Comparison of ENCODE assay signal across 10 mouse cellular contexts in genomic region chr2:72493039-72493438, GRCm38 (mm10). TPM values are rescaled to one million over a fixed set of nuclear protein-coding genes. Genes with fewer than 3 reads are reported as not detected.
DNase-seq lines count a peak whose midpoint lies in the region; ATAC-seq and TF ChIP-seq lines count a peak whose summit lies in the region.
"Had no signal": no experiment of that assay in that cellular context is flagged by ENCODE, and none has a peak within 500 bp of the region (broad histone marks: within the 10 kb centered on the region; RNA-seq: fewer than 3 reads in every experiment).

No protein-coding gene starts in this region.

- H3K4me2 ChIP-seq in heart, embryonic 11.5 days, result peak overlapping the region; percentile 39
- peak overlapping the region; percentile 17 for H3K4me2 ChIP-seq in midbrain, embryonic 16.5 days (ENCODE audit: low read length)
- H3K4me2 ChIP-seq in midbrain, embryonic 14.5 days (ENCODE audit: low read length), result no peak overlapping the region
- peak overlapping the region; percentile 45 for H3K4me2 ChIP-seq in intestine, postnatal 0 days (replicated peaks; ENCODE audit: low read depth)

- no peak for DNase-seq in heart, postnatal 25 days (ENCODE audit: low spot score)
- no peak for DNase-seq in midbrain, embryonic 14.5 days
- no peak for DNase-seq in urinary bladder, postnatal 10 days (ENCODE audit: low spot score)
- DNase-seq in B cell, adult 2 months, result no peak
- DNase-seq: cerebellum, adult 11 months; gastrocnemius, adult 2 months had no signal

- no peaks in the 10 kb centered on the region for H3K9me3 ChIP-seq in heart, embryonic 11.5 days (replicated peaks; ENCODE audit: control insufficient read depth, low read length)
- no peaks in the 10 kb centered on the region for H3K9me3 ChIP-seq in midbrain, embryonic 16.5 days (replicated peaks; ENCODE audit: control insufficient read depth, low read length, poor library complexity, severe bottlenecking)
- H3K9me3 ChIP-seq in midbrain, embryonic 14.5 days (ENCODE audit: control insufficient read depth, low read length), result no peaks in the 10 kb centered on the region
- H3K9me3 ChIP-seq in intestine, postnatal 0 days (ENCODE audit: control insufficient read depth), result no peaks in the 10 kb centered on the region

- no peaks in the 10 kb centered on the region for H3K4me1 ChIP-seq in heart, embryonic 11.5 days (ENCODE audit: control insufficient read depth, insufficient read depth, low read length)
- no peaks in the 10 kb centered on the region for H3K4me1 ChIP-seq in midbrain, embryonic 16.5 days (ENCODE audit: control insufficient read depth, insufficient read depth, low read length)
- no peaks in the 10 kb centered on the region for H3K4me1 ChIP-seq in midbrain, embryonic 14.5 days (ENCODE audit: control insufficient read depth, insufficient read depth, low read length)
- no peaks in the 10 kb centered on the region for H3K4me1 ChIP-seq in intestine, postnatal 0 days (replicated peaks; ENCODE audit: control insufficient read depth, insufficient read depth, low read length)

- 37% methylated on average over 14 of the region's 14 CpGs for WGBS in heart, embryonic 11.5 days (ENCODE audit: insufficient replicate concordance)
- WGBS in midbrain, embryonic 16.5 days, result 46% methylated on average over 14 of the region's 14 CpGs
- 43% methylated on average over 14 of the region's 14 CpGs for WGBS in midbrain, embryonic 14.5 days
- 30% methylated on average over 14 of the region's 14 CpGs for WGBS in intestine, postnatal 0 days

- H3K27me3 ChIP-seq in heart, embryonic 11.5 days (ENCODE audit: control insufficient read depth, insufficient read depth, low read length), result peaks cover 2% of the 10 kb centered on the region; the same call in 1 of the 2 replicates
- peaks cover 9% of the 10 kb centered on the region; the same call in 1 of the 2 replicates for H3K27me3 ChIP-seq in midbrain, embryonic 16.5 days (ENCODE audit: control insufficient read depth, insufficient read depth, low read depth, low read length)
- 0 out of 2 replicates have a peak, but pooled peaks cover 1% of the 10 kb centered on the region for H3K27me3 ChIP-seq in midbrain, embryonic 14.5 days (ENCODE audit: control insufficient read depth, insufficient read depth, low read length)
- H3K27me3 ChIP-seq in intestine, postnatal 0 days (replicated peaks; ENCODE audit: control insufficient read depth, insufficient read depth, low read length), result 0 out of 2 replicates have a peak, but pooled peaks cover 3% of the 10 kb centered on the region

- TF ChIP-seq CTCF in intestine, postnatal 0 days (IDR thresholded peaks at IDR 0.05; ENCODE audit: low read depth), result no peak

- H3K9ac ChIP-seq in heart, embryonic 11.5 days (ENCODE audit: low read depth, low read length), result no peak overlapping the region; the same call in 1 of the 2 replicates
- no peak overlapping the region for H3K9ac ChIP-seq in midbrain, embryonic 16.5 days (ENCODE audit: low read depth, low read length)
- H3K9ac ChIP-seq in midbrain, embryonic 14.5 days (replicated peaks; ENCODE audit: low read length), result no peak overlapping the region
- H3K9ac ChIP-seq in intestine, postnatal 0 days (ENCODE audit: low read depth, low read length), result no peak overlapping the region

- H3K36me3 ChIP-seq in heart, embryonic 11.5 days (ENCODE audit: control insufficient read depth, insufficient read depth, low read length), result no peaks in the 10 kb centered on the region
- no peaks in the 10 kb centered on the region for H3K36me3 ChIP-seq in midbrain, embryonic 16.5 days (ENCODE audit: control insufficient read depth, insufficient read depth, low read length)
- no peaks in the 10 kb centered on the region for H3K36me3 ChIP-seq in midbrain, embryonic 14.5 days (ENCODE audit: control insufficient read depth, insufficient read depth, low read length)
- no peaks in the 10 kb centered on the region for H3K36me3 ChIP-seq in intestine, postnatal 0 days (ENCODE audit: control insufficient read depth, insufficient read depth)

- intact Hi-C loops in heart, postnatal 25 days (cut with DNase I), result no loop called here

- peak overlapping the region; percentile 13; the same call in 1 of the 2 replicates for H3K4me3 ChIP-seq in heart, embryonic 11.5 days (ENCODE audit: low read depth, low read length)
- no peak overlapping the region for H3K4me3 ChIP-seq in midbrain, embryonic 16.5 days (ENCODE audit: low read depth, low read length)
- no peak overlapping the region for H3K4me3 ChIP-seq in midbrain, embryonic 14.5 days (replicated peaks; ENCODE audit: low read depth, low read length)
- H3K4me3 ChIP-seq in intestine, postnatal 0 days (ENCODE audit: low read depth, low read length), result 0 out of 2 replicates have a peak overlapping the region, but pooled peaks have one; percentile 9
- H3K4me3 ChIP-seq: gastrocnemius, adult 2 months had no signal

- ATAC-seq in heart, embryonic 11.5 days (replicated peaks; ENCODE audit: insufficient number of reproducible peaks, low FRiP score, low TSS enrichment), result no peak
- no peak for ATAC-seq in midbrain, embryonic 16.5 days
- ATAC-seq in midbrain, embryonic 14.5 days (ENCODE audit: low FRiP score, low TSS enrichment), result no peak
- ATAC-seq in intestine, postnatal 0 days, result no peak
- ATAC-seq in megakaryocyte-erythroid progenitor cell, adult 5-6 weeks (replicated peaks; ENCODE audit: low FRiP score, low TSS enrichment, poor library complexity, severe bottlenecking), result peak; percentile 64; the same call in 1 of the 2 replicates

- H3K27ac ChIP-seq in heart, embryonic 11.5 days (ENCODE audit: low read depth, low read length), result no peak overlapping the region
- H3K27ac ChIP-seq in midbrain, embryonic 16.5 days (ENCODE audit: low read length), result no peak overlapping the region
- H3K27ac ChIP-seq in midbrain, embryonic 14.5 days (replicated peaks; ENCODE audit: low read depth, low read length), result no peak overlapping the region
- H3K27ac ChIP-seq in intestine, postnatal 0 days (ENCODE audit: low read depth, low read length), result no peak overlapping the region
- H3K27ac ChIP-seq: gastrocnemius, adult 2 months had no signal

RNA-seq across cellular contexts. Expression of gene Cdca7, which starts 17.1 kb away (rescaled TPM):
- polyA plus RNA-seq in heart, embryonic 11.5 days (2014; fragmentation: Nextera tagmentation; extraction: Ambion mirVana), result 61.8 and 64.3 TPM in 2 replicates
- total RNA-seq in heart, postnatal 25 days (2021), result 1 to 10 TPM; 1.4 to 1.6 TPM
- polyA plus RNA-seq in midbrain, embryonic 16.5 days (2015; fragmentation: Nextera tagmentation; extraction: Ambion mirVana), result 14.2 and 21.5 TPM in 2 replicates
- 11.9 and 26.7 TPM in 2 replicates for polyA plus RNA-seq in midbrain, embryonic 14.5 days (2014; fragmentation: Nextera tagmentation; extraction: Ambion mirVana)
- polyA plus RNA-seq in intestine, postnatal 0 days (2015; fragmentation: Nextera tagmentation; extraction: Ambion mirVana), result 32.5 and 33.4 TPM in 2 replicates
- total RNA-seq in megakaryocyte-erythroid progenitor cell, adult 5-6 weeks (2014; fragmentation: Nextera tagmentation), result 144 and 159 TPM in 2 replicates
- 179 and 188 TPM in 2 replicates for total RNA-seq in megakaryocyte-erythroid progenitor cell, adult 5-6 weeks (2017)

Comparison
In these comparisons a context has a peak if more than half of its experiments do, and no peak if none do; other contexts are left out.
1. H3K4me3 ChIP-seq: peak in heart, embryonic 11.5 days (single experiment) and intestine, postnatal 0 days (single experiment); none in midbrain, embryonic 16.5 days (single experiment) and midbrain, embryonic 14.5 days (single experiment).